Mouse (Mus musculus) hindbrain, postnatal 0 days (tissue): ENCODE data around the gene Drc3. TPM values are rescaled to one million over a fixed set of nuclear protein-coding genes. Genes with fewer than 3 reads are reported as not detected.
"Not testable (repeated sequence)": the region's sequence is repeated elsewhere in the genome, so short reads cannot be mapped to it uniquely, and the experiment has no call there.

ENCODE experiments used
- ATAC-seq: fragments of 200-750 bp; cut with Nextera tagmentation; 2 replicates; pipeline ENCODE4 v1.8.0; 2017; ENCODE audit warnings: mild to moderate bottlenecking, moderate TSS enrichment, moderate library complexity
- DNase-seq: peaks from one replicate; pipeline ENCODE4 v3.0.0-alpha.2; 2015; ENCODE audit warnings: low spot score
- H3K27ac ChIP-seq: fragments of 300-500 bp; sonication (generic); 2 replicates; pipeline ENCODE4 v1.5.1; 2014; ENCODE audit warnings: mild to moderate bottlenecking
- H3K27me3 ChIP-seq: fragments of 300-500 bp; sonication (generic); 2 replicates; pipeline ENCODE4 v1.6.1; 2014; ENCODE audit warnings: low read length, mixed read lengths; ENCODE audit not compliant: insufficient read depth
- H3K36me3 ChIP-seq: fragments of 300-500 bp; sonication (generic); 2 replicates; pipeline ENCODE4 v1.6.1; 2014; ENCODE audit warnings: low read length, mixed read lengths; ENCODE audit not compliant: insufficient read depth
- H3K4me1 ChIP-seq: fragments of 300-500 bp; sonication (generic); 2 replicates; pipeline ENCODE4 v1.6.1; 2014; ENCODE audit warnings: antibody characterized with exemption, low read length, mixed read lengths; ENCODE audit not compliant: insufficient read depth
- H3K4me2 ChIP-seq: fragments of 300-500 bp; sonication (generic); 2 replicates; pipeline ENCODE4 v1.6.1; 2014; ENCODE audit warnings: low read depth, mild to moderate bottlenecking, low read length, moderate library complexity, mixed read lengths
- H3K4me3 ChIP-seq: fragments of 300-500 bp; sonication (generic); 2 replicates; pipeline ENCODE4 v1.5.1; 2014; ENCODE audit warnings: low read length
- H3K9ac ChIP-seq: fragments of 300-500 bp; sonication (generic); replicated peaks from 2 replicates; pipeline ENCODE4 v1.6.1; 2014; ENCODE audit warnings: mild to moderate bottlenecking, low read length, moderate library complexity, mixed read lengths
- H3K9me3 ChIP-seq: fragments of 300-500 bp; sonication (generic); 2 replicates; pipeline ENCODE4 v1.6.1; 2016; ENCODE audit warnings: low read length, mixed read lengths
- CTCF ChIP-seq: IDR thresholded peaks from 2 replicates; pipeline ENCODE4 v1.5.1; 2016; ENCODE audit warnings: antibody characterized with exemption, control low read depth, low read depth
- WGBS: fragments of 180-500 bp; shearing (Covaris S2); extraction: QIAGEN DNeasy Blood & Tissue Kit; methylation state at CpG from one replicate; pipeline ENCODE4 v1.1.7; 2014; 5-methylcytosine and 5-hydroxymethylcytosine counted together
- polyA plus RNA-seq: library from polyadenylated mRNA; unstranded; fragments of >200 nt; fragmentation: Nextera tagmentation; extraction: Ambion mirVana; gene quantifications from 2 replicates; pipeline ENCODE4 v1.2.1, GENCODE M21; 2015
- total RNA-seq: library from RNA; depleted of rRNA; stranded (reverse); fragments of >200 nt; gene quantifications from 2 replicates; pipeline ENCODE4 v1.2.3, GENCODE M21; 2014

Gene Drc3
- total and polyA plus RNA-seq, 2 experiments from 2014 or later = 6.8 to 8.4 TPM

DNA sequence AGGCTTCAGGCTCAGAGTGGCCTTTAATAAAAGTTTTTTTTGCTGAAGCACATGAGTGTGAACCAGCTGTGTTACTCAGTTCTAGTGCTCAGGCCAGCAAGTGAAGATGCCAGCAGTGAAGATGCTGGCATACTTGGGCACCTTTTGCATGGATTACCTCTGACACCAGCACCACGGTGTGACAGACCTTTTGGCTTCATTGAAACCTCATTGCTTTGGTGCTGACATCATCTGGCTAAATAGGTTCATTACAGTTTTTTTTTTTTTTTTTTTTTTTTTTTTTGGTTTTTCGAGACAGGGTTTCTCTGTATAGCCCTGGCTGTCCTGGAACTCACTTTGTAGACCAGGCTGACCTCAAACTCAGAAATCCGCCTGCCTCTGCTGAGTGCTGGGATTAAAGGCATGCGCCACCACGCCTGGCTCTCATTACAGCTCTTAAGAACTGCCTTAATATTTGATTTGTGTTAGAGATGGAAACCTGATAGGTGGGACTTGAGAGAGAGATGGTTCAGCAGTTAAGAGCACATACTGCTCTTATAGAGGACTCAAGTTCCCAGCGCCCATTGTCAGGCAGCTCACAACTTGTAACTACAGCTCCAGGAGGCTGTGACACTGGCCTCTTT, 69.0 kb downstream of the Drc3 start:
- DNase-seq = peak; percentile 47
- H3K4me3 ChIP-seq = no peak overlapping the region
- H3K36me3 ChIP-seq = peaks cover 7% of the 10 kb centered on the region; the same call in 1 of the 2 replicates
- ATAC-seq = no peak
- no peaks in the 10 kb centered on the region for H3K27me3 ChIP-seq
- H3K9ac ChIP-seq = no peak overlapping the region
- H3K4me2 ChIP-seq = no peak overlapping the region
- no peak overlapping the region for H3K27ac ChIP-seq
- 70% methylated on average over 5 of the region's 6 CpGs for WGBS
- peak; percentile 50 for TF ChIP-seq CTCF
- H3K4me1 ChIP-seq = peaks cover 10% of the 10 kb centered on the region; the same call in 1 of the 2 replicates
- H3K9me3 ChIP-seq = no peaks in the 10 kb centered on the region

DNA sequence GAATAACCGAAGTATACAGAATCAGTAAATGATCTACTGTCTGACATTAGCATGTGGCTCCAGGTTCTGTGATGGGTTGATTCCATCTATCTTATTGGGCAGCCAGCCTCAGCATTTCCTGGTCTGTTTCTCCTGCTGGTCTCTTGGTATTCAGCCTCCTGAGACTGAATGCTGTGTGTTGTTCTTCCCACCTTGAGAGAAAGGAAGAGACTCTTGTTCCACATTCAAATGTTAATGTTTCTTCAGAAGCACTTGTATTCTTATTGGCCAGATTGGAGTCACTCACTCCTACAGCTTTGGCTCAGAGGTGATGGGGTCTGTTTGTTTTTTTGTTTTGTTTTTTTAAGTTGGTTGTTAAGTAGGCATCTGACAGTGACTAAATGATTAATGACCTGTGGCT, 69.9 kb downstream of the Drc3 start:
- DNase-seq (no peak), ATAC-seq (no peak)
- Histone ChIP-seq H3K4me1 (peaks cover 10% of the 10 kb centered on the region; the same call in 1 of the 2 replicates), H3K4me2 (no peak overlapping the region), H3K9me3 (no peaks in the 10 kb centered on the region), H3K27ac (no peak overlapping the region), H3K4me3 (no peak overlapping the region), H3K27me3 (no peaks in the 10 kb centered on the region), H3K9ac (no peak overlapping the region), H3K36me3 (peaks cover 12% of the 10 kb centered on the region; the same call in 1 of the 2 replicates)
- 46% methylated on average over 1 of the region's 1 CpGs for WGBS
- no peak for TF ChIP-seq CTCF

DNA sequence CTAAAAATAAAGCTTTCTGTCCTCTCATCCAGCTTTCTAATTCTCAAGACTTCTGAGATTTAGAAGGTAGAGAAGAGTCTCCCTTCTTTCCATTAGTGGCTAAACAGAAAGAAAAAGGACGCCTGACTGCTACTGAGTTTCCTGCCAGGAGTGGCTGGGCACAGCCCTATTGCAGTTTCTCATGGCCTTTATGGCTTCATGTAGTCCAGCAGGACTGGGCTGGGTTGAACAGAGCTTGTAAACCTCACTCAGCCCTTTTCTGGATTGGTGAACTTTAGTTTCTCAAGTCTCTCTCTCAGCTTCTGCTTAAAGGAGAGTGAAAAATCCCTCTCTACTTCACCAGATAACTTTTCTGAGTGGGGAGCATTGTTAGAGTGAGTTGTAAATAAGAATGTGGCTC, 73.3 kb downstream of the Drc3 start:
- H3K27ac ChIP-seq = no peak overlapping the region
- no peak overlapping the region for H3K4me2 ChIP-seq
- no peaks in the 10 kb centered on the region for H3K9me3 ChIP-seq
- H3K27me3 ChIP-seq = no peaks in the 10 kb centered on the region
- H3K36me3 ChIP-seq = peaks cover 12% of the 10 kb centered on the region; the same call in 1 of the 2 replicates
- ATAC-seq = no peak
- no peak for TF ChIP-seq CTCF
- H3K4me1 ChIP-seq = no peaks in the 10 kb centered on the region
- no peak overlapping the region for H3K9ac ChIP-seq
- H3K4me3 ChIP-seq = no peak overlapping the region
- no peak for DNase-seq
- WGBS = 92% methylated on average over 1 of the region's 1 CpGs

DNA sequence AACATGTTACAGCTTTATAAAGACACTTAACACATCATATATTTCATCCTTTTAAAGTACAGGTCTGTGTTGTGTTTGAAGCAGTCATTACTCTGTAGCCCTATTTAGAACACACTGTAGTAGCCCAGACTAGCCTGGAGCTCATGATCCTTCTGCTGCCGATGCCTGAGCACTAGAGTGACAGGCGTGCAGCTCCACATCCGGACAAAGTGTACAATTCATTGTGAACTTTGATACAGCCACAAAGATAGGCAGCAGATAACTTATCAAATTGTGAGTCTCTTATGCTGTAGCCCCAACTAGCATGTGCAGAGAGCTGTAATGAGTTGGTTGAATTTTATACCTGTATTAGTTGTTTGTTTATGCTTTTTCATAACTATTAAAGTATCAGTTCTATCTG, 74.5 kb downstream of the Drc3 start:
- ATAC-seq (no peak), DNase-seq (no peak)
- WGBS = 98% methylated on average over 3 of the region's 3 CpGs
- Histone ChIP-seq H3K9me3 (no peaks in the 10 kb centered on the region), H3K9ac (no peak overlapping the region), H3K4me1 (no peaks in the 10 kb centered on the region), H3K4me3 (no peak overlapping the region), H3K36me3 (peaks cover 17% of the 10 kb centered on the region; the same call in 1 of the 2 replicates), H3K4me2 (no peak overlapping the region), H3K27me3 (no peaks in the 10 kb centered on the region), H3K27ac (no peak overlapping the region)
- no peak for TF ChIP-seq CTCF

DNA sequence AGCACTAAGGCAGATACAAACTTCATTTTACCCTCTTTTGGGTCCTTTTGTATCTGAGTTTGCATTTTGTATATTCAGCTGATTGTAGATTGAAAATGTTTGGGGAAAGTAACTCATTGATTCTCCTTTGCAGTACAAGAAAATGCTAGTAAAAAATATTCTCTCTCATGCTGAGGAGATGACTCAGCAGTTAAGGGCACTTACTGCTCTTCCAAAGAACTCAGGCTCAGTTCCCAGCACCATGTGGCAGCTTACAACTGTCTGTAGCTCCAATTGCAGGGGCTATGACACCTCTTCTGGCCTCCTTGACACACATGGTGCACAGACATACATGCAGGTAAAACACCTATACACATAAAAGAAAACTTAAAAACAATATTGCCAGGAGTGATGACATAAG, 80.4 kb downstream of the Drc3 start:
- H3K9me3 ChIP-seq = no peaks in the 10 kb centered on the region
- H3K4me2 ChIP-seq = no peak overlapping the region
- H3K4me1 ChIP-seq = no peaks in the 10 kb centered on the region
- H3K27ac ChIP-seq = no peak overlapping the region
- no peak for TF ChIP-seq CTCF
- H3K36me3 ChIP-seq = peaks cover 38% of the 10 kb centered on the region
- ATAC-seq (no peak), DNase-seq (no peak)
- no peak overlapping the region for H3K4me3 ChIP-seq
- no peaks in the 10 kb centered on the region for H3K27me3 ChIP-seq
- H3K9ac ChIP-seq = no peak overlapping the region

DNA sequence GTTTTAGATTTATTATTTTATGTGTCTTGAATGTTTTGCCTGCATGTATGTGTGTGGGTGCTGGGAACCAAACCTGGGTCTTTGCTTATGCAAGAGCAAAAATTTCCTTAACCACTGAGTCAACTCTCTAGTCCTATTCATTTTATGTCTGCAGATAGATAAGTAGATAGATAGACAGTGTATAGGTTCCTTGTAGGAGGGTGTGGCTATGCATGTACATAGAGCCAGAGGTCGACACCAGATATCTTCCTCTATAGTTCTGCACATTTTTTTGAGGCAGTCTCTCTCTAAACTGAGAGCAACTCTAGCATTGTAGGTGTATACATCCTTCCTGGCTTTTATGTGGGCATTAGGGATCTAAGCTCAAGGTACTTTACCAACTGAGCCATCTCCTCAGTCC, 82.0 kb downstream of the Drc3 start:
- DNase-seq (no peak), ATAC-seq (no peak)
- no peak for TF ChIP-seq CTCF
- Histone ChIP-seq H3K36me3 (peaks cover 39% of the 10 kb centered on the region), H3K9ac (no peak overlapping the region), H3K4me1 (no peaks in the 10 kb centered on the region), H3K4me2 (no peak overlapping the region), H3K27me3 (no peaks in the 10 kb centered on the region), H3K9me3 (no peaks in the 10 kb centered on the region), H3K27ac (no peak overlapping the region), H3K4me3 (no peak overlapping the region)
- WGBS = 100% methylated on average over 1 of the region's 1 CpGs

DNA sequence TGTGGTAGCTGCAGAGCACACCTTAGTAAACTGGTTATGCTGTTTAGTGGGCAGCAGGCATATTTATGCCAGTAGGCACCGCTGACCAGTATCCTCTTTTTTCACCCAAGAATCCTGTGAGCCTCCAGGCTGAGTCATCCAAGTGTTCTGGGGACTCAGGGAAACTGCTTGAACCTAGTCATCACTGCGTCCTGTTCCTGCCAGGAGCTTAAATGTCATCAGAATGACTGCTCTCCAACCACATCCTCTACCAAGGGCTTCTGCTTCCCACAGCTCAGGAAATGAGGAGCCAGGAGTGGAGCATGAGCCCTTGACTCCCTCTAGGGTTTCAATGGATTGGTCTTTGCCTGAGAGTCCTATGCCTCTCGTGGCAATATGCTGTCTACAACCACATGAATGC, 83.5 kb downstream of the Drc3 start:
- DNase-seq = no peak
- no peaks in the 10 kb centered on the region for H3K27me3 ChIP-seq
- no peak for ATAC-seq
- WGBS = 88% methylated on average over 3 of the region's 3 CpGs
- no peaks in the 10 kb centered on the region for H3K9me3 ChIP-seq
- H3K4me3 ChIP-seq = no peak overlapping the region
- peaks cover 46% of the 10 kb centered on the region for H3K36me3 ChIP-seq
- H3K4me1 ChIP-seq = no peaks in the 10 kb centered on the region
- TF ChIP-seq CTCF = no peak
- H3K4me2 ChIP-seq = no peak overlapping the region
- H3K9ac ChIP-seq = no peak overlapping the region
- H3K27ac ChIP-seq = no peak overlapping the region

DNA sequence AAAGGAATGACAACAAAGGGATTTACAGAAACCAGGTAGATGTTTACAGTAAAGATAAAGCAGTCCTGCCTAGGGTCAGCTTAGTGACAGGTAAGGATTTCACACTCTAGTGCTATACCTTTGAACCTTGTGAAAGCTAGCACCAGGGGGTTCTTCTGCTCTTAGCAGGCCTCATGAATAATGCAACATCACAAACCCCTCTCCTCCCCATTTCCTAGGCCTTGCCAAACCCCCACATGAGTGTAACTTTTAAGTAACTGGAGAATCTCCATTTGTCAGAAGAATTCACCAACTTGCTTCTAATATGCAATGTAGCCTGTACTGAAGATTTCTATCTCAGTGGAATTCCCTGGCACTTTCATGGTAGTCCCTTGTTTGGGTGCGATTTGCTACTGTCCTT, 86.5 kb downstream of the Drc3 start:
- DNase-seq, H3K4me2 ChIP-seq, H3K4me1 ChIP-seq, H3K27me3 ChIP-seq, H3K9me3 ChIP-seq, H3K4me3 ChIP-seq, H3K9ac ChIP-seq, H3K27ac ChIP-seq, ATAC-seq: not testable (repeated sequence)
- WGBS = 15% methylated on average over 1 of the region's 1 CpGs
- H3K36me3 ChIP-seq = peaks cover 54% of the 10 kb centered on the region
